Mouse (Mus musculus) spleen, postnatal 36 days (tissue): ENCODE results near the gene Psmd12.

Experiments used
- DNase-seq, 2 experiments: peaks; one replicate each; pipeline ENCODE4 v3.0.0; 2022; ENCODE audit warnings: low spot score in 2 of 2, mixed read lengths in 1 of 2

Gene Psmd12

GRCm38 (mm10) chr11:107510362-107511269 lies 31.3 kb downstream of the Psmd12 start:
- DNase-seq, result no peak

- DNase-seq, result peak; percentile 24 to 29
Measured at GRCm38 (mm10) chr11:107511954-107512353, 32.7 kb downstream of the Psmd12 start.

DNA sequence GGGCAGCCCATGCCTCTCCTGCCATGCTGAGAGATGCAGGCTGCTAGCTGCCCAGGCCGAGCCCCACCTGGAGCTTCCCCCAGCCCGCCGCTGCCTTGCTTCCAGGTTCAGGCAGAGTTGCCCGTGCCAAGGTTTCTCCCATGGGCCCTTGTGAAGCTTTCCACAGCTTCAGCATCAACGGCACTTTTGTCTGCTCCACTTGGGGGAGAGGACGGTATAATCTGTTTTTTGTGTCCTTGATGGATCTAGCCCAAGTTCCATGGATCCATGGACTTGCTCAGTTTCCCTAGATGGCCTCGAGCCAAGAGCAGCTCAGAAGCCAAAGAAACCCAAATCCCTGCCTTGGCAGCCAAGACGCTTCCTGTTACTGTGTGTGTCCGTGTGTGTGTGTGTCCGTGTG lies 33.8 kb downstream of the Psmd12 start:
- DNase-seq, result no peak

DNA sequence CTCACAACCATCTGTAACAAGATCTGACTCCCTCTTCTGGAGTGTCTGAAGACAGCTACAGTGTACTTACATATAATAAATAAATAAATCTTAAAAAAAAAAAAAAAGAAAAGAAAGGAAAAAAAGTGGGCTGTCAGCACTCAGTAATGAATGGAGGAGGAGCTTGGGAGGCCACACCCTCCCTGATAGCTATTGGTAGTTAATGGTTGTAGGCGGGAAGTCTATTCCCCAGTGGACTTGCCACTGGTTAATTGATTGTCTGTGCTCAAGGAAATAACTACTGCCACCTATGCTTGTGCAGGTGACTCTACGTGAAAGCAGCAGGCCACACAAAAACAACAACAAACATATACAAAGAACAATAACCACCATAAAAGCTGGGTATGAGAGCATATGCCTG lies 37.1 kb downstream of the Psmd12 start:
- DNase-seq, result no peak

GRCm38 (mm10) chr11:107518645-107519429 lies 39.6 kb downstream of the Psmd12 start:
- no peak for DNase-seq

GRCm38 (mm10) chr11:107521153-107521552 lies 41.9 kb downstream of the Psmd12 start:
- DNase-seq, result no peak

DNA sequence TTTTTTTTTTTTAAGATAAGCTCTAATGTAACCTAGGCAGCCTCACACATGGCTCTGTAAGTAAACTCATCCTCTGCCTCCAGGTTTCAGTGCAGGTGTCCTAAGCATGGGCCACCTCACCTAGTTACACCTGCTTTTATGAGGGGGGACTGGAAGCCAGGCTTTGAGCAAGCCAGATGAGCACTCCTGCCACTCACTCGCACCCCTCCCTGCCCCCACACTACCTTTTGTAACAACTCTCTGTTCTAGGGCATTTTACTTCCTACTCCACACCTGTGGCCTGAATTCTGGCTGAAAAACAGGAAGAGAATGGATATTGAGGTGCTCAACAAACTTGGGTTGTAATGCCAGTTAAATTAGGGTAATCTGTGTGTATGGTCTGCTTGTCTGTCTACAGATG lies 45.7 kb downstream of the Psmd12 start:
- DNase-seq, result no peak

- DNase-seq, result no peak
Measured at GRCm38 (mm10) chr11:107527632-107528031, 48.3 kb downstream of the Psmd12 start.

GRCm38 (mm10) chr11:107529320-107529719 lies 50.0 kb downstream of the Psmd12 start:
- DNase-seq, result peak; percentile 34 to 41

DNA sequence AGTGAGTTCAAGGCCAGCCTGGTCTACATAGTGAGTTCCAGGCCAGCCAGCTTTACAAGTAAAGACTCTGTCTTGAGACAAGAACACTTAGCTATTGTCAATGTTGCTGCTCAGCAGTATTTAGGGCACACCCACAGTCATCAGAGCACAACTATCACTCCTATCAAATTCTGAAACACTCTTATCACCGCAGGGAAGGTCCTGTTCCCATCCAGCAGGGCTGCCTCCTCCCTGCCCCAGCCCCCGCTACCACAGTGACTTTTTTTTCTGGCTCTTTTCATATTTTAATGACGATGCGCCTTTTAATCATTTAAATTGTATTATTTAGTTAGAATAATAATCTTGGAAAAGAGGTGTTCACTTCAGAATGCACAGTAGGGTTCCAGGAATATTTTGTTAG lies 52.2 kb downstream of the Psmd12 start:
- no peak for DNase-seq

GRCm38 (mm10) chr11:107532271-107532670 lies 53.0 kb downstream of the Psmd12 start:
- DNase-seq, result no peak

DNA sequence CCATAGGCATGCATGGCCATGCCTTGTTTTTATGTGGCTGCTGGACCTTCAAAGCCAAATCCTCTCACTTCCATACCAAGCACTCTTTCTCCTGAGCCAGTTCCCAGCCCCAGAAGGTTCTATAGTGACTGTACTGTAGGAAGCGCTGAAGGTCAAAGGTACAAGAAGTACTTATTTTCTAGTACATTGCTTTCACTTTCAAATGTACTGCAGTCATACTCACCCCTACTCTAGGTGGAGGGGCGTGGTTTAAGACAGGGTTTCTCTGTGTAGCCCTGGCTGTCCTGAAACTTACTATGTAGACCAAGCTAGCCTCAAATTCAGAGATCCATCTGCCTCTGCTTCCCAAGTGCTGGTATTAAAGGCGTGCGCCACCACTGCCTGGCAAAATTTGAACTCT lies 59.7 kb downstream of the Psmd12 start:
- DNase-seq, result no peak

- no peak for DNase-seq
Measured at GRCm38 (mm10) chr11:107540339-107540738, 61.1 kb downstream of the Psmd12 start.

DNA sequence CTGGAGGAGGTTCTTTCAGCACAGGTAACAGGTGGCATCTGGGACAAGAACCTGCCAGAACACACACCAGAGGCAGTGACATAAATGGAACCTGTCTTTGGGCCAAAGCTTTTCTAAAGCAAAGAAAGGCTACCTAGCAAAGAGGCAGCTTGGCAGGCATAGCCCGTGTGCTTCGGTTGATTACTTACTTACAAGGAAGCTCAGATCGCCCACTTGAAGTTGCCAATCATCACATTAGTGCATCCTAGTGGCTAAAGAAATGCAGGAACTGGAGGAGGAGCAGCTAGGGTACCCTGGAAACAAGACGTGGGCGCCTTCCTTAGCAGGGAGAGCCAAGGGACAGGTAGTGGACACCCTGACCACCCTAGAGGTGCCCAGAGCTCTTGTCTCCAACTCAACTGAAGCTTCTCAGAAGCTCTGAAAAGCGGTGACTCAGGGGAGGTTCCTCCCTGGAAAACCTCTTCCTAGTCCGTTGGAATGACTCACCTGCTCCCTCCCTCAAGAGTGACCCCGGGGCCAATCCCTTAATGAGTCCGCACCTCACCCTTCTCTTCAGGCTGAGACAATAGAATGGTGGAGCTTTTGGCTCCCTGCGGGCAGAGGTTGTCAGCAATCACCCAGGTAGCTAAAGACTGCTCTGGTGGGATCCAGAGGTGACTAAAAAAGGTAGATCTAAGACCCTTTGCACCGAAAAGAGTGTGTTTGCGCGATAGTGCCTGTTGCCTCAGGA lies 66.6 kb downstream of the Psmd12 start:
- no peak for DNase-seq

- peak in 1 of 2 experiments; percentile 13 for DNase-seq
Measured at GRCm38 (mm10) chr11:107546667-107547301, 67.5 kb downstream of the Psmd12 start.

DNA sequence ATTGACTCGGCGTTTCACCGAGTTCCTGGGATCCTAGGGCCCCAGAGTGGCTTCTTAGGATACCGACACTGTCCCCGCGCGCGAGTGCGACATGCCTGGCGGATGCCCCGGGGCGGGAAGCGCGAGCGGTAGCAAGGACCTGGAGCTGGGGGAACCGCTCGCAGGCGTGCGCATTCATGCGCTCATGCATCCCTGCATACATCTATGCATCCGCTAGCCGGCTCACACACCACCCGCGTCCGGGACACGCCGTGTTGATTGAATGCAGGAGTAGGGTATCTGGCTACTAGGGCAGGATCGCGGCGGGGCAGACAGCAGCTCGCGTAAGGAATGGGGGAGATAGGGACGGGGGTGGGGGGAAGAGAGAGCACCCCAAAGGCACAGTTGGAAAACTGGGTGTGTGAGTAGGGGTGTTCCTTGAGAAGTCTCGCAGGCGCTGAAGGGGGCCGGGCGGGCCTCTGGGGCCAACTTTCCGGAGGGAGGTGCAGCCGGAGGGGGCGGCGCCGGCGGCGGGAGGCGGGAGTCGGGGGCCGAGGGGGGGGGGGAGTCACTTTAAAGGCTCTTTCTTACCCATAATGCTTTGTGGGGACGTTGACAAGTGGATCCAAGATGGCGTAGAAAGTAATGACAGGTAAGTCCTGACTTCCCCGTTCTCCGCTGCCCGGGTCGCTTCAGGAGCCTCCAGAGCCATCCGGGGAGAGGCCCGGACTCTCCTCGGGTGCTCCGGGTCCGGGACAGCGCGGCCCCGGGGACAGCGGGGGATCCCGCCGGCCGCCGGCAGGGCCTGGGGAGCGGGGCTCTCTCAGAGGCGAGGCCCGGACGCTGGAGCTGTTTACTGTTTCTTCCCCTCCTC lies 68.3 kb downstream of the Psmd12 start, which contains the start of gene Helz:
Gene Helz (plus strand): TSS at position 580 of the 853 bp plus-strand sequence.
- peak; percentile 71 to 73 for DNase-seq

DNA sequence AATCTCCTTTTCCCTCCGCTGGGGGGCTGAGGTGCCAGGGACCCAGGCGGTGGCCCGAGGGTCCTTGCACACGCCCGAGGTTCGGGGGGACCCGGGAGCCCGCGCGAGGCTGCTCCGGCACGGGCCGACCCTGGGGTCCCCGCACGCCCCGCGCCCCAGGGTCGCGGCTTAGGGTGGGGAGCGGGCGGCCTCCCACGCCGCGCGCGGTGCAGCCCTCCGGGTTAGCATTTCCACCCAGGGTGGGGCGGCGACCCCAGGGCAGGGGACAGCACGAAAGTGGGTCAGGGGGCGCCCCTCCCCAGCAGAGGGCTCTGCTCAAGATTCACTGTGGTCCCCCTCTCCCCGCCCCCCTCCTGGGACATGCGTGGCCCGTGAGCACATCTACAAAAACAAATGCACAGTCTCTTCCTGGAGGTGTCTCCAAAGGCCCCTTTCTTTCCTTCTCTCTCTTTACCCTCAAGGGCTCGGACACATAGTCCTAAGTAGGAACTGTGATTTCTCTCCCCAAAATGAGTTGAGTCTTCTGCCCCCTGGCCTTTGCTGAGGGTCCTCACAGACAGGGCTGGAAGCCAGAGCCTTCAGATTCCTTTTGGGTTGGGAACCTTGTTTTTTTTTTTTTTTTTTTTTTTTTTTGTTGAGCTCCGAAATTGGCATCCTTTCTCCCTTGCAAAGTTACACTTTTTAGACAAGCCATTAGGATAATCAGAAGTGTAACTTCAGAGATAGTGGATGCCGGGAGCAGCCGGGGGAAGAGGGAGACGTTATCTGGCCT lies 69.1 kb downstream of the Psmd12 start:
- peak; percentile 6 to 10 for DNase-seq
